ENCODE assay signal across 24 mouse cellular contexts in the genomic region with DNA sequence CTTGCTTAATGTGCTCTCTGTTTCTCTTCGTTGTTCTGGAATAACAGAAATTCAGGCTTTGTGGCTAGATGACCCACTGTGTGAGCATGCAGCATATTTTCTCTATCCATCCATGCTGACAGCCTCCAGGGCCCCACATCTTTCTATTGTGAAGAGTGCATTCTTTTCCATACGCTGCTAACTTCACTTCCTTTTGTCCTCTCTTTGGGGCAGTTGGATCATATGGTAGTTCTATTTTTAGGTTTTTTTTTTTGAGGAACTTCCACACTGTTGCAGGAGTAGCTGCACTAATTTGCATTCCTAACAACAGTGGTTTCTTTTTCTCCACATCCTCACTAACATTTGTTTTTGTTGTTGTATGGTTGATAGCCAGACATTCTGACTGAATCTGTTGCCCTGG. TPM values are rescaled to one million over a fixed set of nuclear protein-coding genes. Genes with fewer than 3 reads are reported as not detected.
DNase-seq lines count a peak whose midpoint lies in the region; ATAC-seq and TF ChIP-seq lines count a peak whose summit lies in the region.
"Had no signal": no experiment of that assay in that cellular context is flagged by ENCODE, and none has a peak within 500 bp of the region (broad histone marks: within the 10 kb centered on the region; RNA-seq: fewer than 3 reads in every experiment).

No protein-coding gene starts in this region.

- no peak overlapping the region for H3K27ac ChIP-seq in liver, adult 2 months (replicated peaks; ENCODE audit: insufficient read depth, low read depth, low read length)
- H3K27ac ChIP-seq in liver, postnatal 0 days (ENCODE audit: low read depth), result no peak overlapping the region
- H3K27ac ChIP-seq in bone marrow macrophage, adult 2 months (ENCODE audit: insufficient read depth, low read depth, low read length), result peak overlapping the region; percentile 80
- peak overlapping the region; percentile 76 for H3K27ac ChIP-seq in macrophage
- H3K27ac ChIP-seq: forebrain, embryonic 12.5 days; hindbrain, embryonic 13.5 days; left cerebral cortex, adult 2 months; limb, embryonic 15.5 days; liver, embryonic 15.5 days; midbrain, embryonic 15.5 days had no signal

- no peak overlapping the region for H3K4me2 ChIP-seq in liver, postnatal 0 days (ENCODE audit: low read depth, low read length)
- H3K4me2 ChIP-seq: forebrain, embryonic 12.5 days; hindbrain, embryonic 13.5 days; limb, embryonic 15.5 days; liver, embryonic 15.5 days; midbrain, embryonic 15.5 days had no signal

- H3K4me3 ChIP-seq in liver, adult 2 months (ENCODE audit: insufficient read depth, low read depth, low read length), result no peak overlapping the region
- no peak overlapping the region for H3K4me3 ChIP-seq in liver, postnatal 0 days (ENCODE audit: low read depth, low read length)
- no peak overlapping the region for H3K4me3 ChIP-seq in bone marrow macrophage, adult 2 months (ENCODE audit: insufficient read depth, low read length)
- no peak overlapping the region for H3K4me3 ChIP-seq in macrophage (ENCODE audit: inconsistent target)
- H3K4me3 ChIP-seq: erythroblast, embryonic 14.5 days; forebrain, embryonic 12.5 days; hindbrain, embryonic 13.5 days; left cerebral cortex, adult 2 months; limb, embryonic 15.5 days; liver, embryonic 15.5 days; midbrain, embryonic 15.5 days; myocyte had no signal

- WGBS in liver, adult 2 months, result 67% methylated on average over 2 of the region's 2 CpGs
- WGBS in liver, postnatal 0 days (ENCODE audit: insufficient replicate concordance), result 40% methylated on average over 2 of the region's 2 CpGs
- WGBS in macrophage (ENCODE audit: missing documents), result 15% methylated on average over 2 of the region's 2 CpGs

- no peak overlapping the region for H3K9ac ChIP-seq in liver, adult 2 months (ENCODE audit: low read depth, low read length)
- no peak overlapping the region for H3K9ac ChIP-seq in liver, postnatal 0 days (replicated peaks)
- H3K9ac ChIP-seq: forebrain, embryonic 12.5 days; hindbrain, embryonic 13.5 days; limb, embryonic 15.5 days; liver, embryonic 15.5 days; midbrain, embryonic 15.5 days had no signal

- TF ChIP-seq POLR2A in liver, adult 2 months (IDR thresholded peaks at IDR 0.05; ENCODE audit: extremely low read depth, insufficient read depth, low read length), result no peak
- no peak for TF ChIP-seq POLR2A in bone marrow macrophage, adult 2 months (IDR thresholded peaks at IDR 0.05; ENCODE audit: borderline replicate concordance, low read depth, low read length)

- no peaks in the 10 kb centered on the region for H3K4me1 ChIP-seq in liver, adult 2 months (ENCODE audit: control insufficient read depth, insufficient read depth, low read length)
- H3K4me1 ChIP-seq in liver, postnatal 0 days (ENCODE audit: insufficient read depth), result no peaks in the 10 kb centered on the region
- peaks cover 50% of the 10 kb centered on the region for H3K4me1 ChIP-seq in bone marrow macrophage, adult 2 months (ENCODE audit: control insufficient read depth, insufficient read depth, low read length)
- H3K4me1 ChIP-seq: hindbrain, embryonic 13.5 days; limb, embryonic 15.5 days; liver, embryonic 15.5 days; midbrain, embryonic 15.5 days had no signal

- peak; percentile 14 for DNase-seq in liver, adult 2 months (ENCODE audit: extremely low read depth, low read depth, low spot score)
- no peak for DNase-seq in liver, postnatal 0 days
- no peak for DNase-seq in right cerebral cortex, adult 18-20 months
- DNase-seq in right cerebral cortex, postnatal 4 days, result no peak
- DNase-seq in neural tube, embryonic 10.5 days (ENCODE audit: extremely low spot score, low spot score), result no peak
- DNase-seq: adrenal gland, postnatal 14 days; cerebellum, adult 9-10 months; gastrocnemius, postnatal 10 days; heart, adult 18-20 months; kidney, adult 11 months; left cerebral cortex, postnatal 4 days; lung, postnatal 10 days; thymus, adult 18-20 months; thymus, postnatal 36 days had no signal

- TF ChIP-seq EP300 in liver, postnatal 0 days (IDR thresholded peaks at IDR 0.05; ENCODE audit: low read depth), result no peak

- no peaks in the 10 kb centered on the region for H3K79me2 ChIP-seq in liver, adult 2 months (ENCODE audit: control insufficient read depth, insufficient read depth, low read length)
- no peaks in the 10 kb centered on the region for H3K79me2 ChIP-seq in macrophage (ENCODE audit: inconsistent target)

- TF ChIP-seq CTCF in liver, adult 2 months (IDR thresholded peaks at IDR 0.05; ENCODE audit: low read depth, low read length), result no peak
- no peak for TF ChIP-seq CTCF in liver, postnatal 0 days (IDR thresholded peaks at IDR 0.05; ENCODE audit: low read depth)
- TF ChIP-seq CTCF in bone marrow macrophage, adult 2 months (IDR thresholded peaks at IDR 0.05; ENCODE audit: low read depth, low read length), result no peak

- H3K9me3 ChIP-seq in liver, postnatal 0 days (ENCODE audit: low read length), result no peaks in the 10 kb centered on the region
- H3K9me3 ChIP-seq: forebrain, embryonic 12.5 days; hindbrain, embryonic 13.5 days; limb, embryonic 15.5 days; liver, embryonic 15.5 days; midbrain, embryonic 15.5 days had no signal

- peaks cover 3% of the 10 kb centered on the region; the same call in 1 of the 2 replicates for H3K36me3 ChIP-seq in liver, adult 2 months (ENCODE audit: control insufficient read depth, insufficient read depth, low read length)
- H3K36me3 ChIP-seq in liver, postnatal 0 days (replicated peaks; ENCODE audit: insufficient read depth, low read length), result 0 out of 2 replicates have a peak, but pooled peaks cover 2% of the 10 kb centered on the region
- H3K36me3 ChIP-seq in macrophage (ENCODE audit: inconsistent target), result peaks cover 47% of the 10 kb centered on the region
- H3K36me3 ChIP-seq: forebrain, embryonic 12.5 days; hindbrain, embryonic 13.5 days; midbrain, embryonic 15.5 days had no signal

- no peak for ATAC-seq in liver, postnatal 0 days
- ATAC-seq: midbrain, embryonic 15.5 days had no signal

- H3K27me3 ChIP-seq in liver, adult 2 months (ENCODE audit: control insufficient read depth, insufficient read depth, low read length), result no peaks in the 10 kb centered on the region
- H3K27me3 ChIP-seq in liver, postnatal 0 days (ENCODE audit: insufficient read depth, low read length), result no peaks in the 10 kb centered on the region
- H3K27me3 ChIP-seq: forebrain, embryonic 12.5 days; hindbrain, embryonic 13.5 days; limb, embryonic 15.5 days; liver, embryonic 15.5 days; midbrain, embryonic 15.5 days had no signal

RNA-seq across cellular contexts. Expression of gene Hacd4, which starts 23.7 kb away (rescaled TPM):
- 1.8 and 1.9 TPM in 2 replicates for total RNA-seq in liver, adult 2 months (2014; rRNA removed)
- 0.27 and 0.32 TPM in 2 replicates for polyA plus RNA-seq in liver, adult 2 months (2012; rRNA removed)
- polyA plus RNA-seq in liver, postnatal 0 days (2015; fragmentation: Nextera tagmentation; extraction: Ambion mirVana), result 5.3 TPM in 2 replicates
- polyA plus RNA-seq in bone marrow macrophage, adult 2 months (2012; ENCODE audit: insufficient read depth, insufficient read length, missing spikeins), result 121 and 136 TPM in 2 replicates
- total RNA-seq in macrophage (2018; cell fraction: chromatin; rRNA removed), result 100 to 1,000 TPM in 1 of 26 experiments, 10 to 100 TPM in 25; 11.7 to 104 (median 41.1) TPM
- 100 to 1,000 TPM; 120 to 230 (median 186) TPM for total RNA-seq in macrophage (2018; cell fraction: cytosol; rRNA removed)
- 100 to 1,000 TPM in 15 of 26 experiments, 10 to 100 TPM in 11; 20.5 to 230 (median 108) TPM for total RNA-seq in macrophage (2018; cell fraction: nucleus; rRNA removed)
- polyA plus RNA-seq in macrophage (2018), result 53.4 to 180 TPM (median 165 TPM) in 3 replicates

Comparison
In these comparisons a context has a peak if more than half of its experiments do, and no peak if none do; other contexts are left out.
1. H3K27ac ChIP-seq: peak in bone marrow macrophage, adult 2 months (single experiment) and macrophage (single experiment); none in liver, adult 2 months (single experiment) and liver, postnatal 0 days (single experiment).